Mouse (Mus musculus) brain, embryonic 14.5 days (tissue): ENCODE measurements at regions not wholly inside any gene's neighbourhood (a gene's known extent, or its start where the extent isn't known, plus 50 kb on each side); places are given as distances from the start of the nearest gene placed in this dataset.

ENCODE experiments used
- CTCF ChIP-seq: fragments of 200-500 bp; IDR thresholded peaks from 2 replicates; pipeline ENCODE4 v1.5.1; 2012; ENCODE audit warnings: inconsistent platforms, mild to moderate bottlenecking, moderate library complexity, borderline replicate concordance; ENCODE audit not compliant: insufficient read depth, insufficient read length; ENCODE audit errors: extremely low read depth
- POLR2A ChIP-seq: fragments of 200-500 bp; IDR thresholded peaks from 2 replicates; pipeline ENCODE4 v1.6.1; 2012; ENCODE audit warnings: mild to moderate bottlenecking, inconsistent platforms, borderline replicate concordance; ENCODE audit not compliant: poor library complexity, insufficient read depth, insufficient read length, severe bottlenecking; ENCODE audit errors: extremely low read depth

DNA sequence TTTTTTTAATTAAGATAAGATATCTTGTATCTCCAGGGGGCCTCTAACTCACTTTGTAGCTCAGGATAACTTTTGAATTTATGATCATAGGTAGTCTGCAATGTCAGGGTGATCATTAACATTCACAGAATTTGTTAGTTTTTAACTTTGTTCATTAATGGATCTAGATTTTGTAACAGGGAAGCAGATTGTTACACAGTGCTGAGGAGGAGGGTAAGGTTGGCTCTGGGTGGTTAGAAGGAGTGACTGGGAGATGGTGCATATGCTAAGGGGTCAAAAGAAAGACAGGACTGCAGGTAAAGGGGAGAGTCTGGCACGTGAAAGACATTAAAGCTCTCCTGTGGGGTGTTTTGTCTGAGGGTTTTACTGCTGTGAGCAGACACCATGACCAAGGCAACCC is 145.3 kb upstream of the Rap1b start:
- no peak for TF ChIP-seq POLR2A
- no peak for TF ChIP-seq CTCF
